8 mouse cellular contexts compared by ENCODE assay signal in genomic region chr12:88405113-88405512, GRCm38 (mm10). TPM values are rescaled to one million over a fixed set of nuclear protein-coding genes. Genes with fewer than 3 reads are reported as not detected.
DNase-seq lines count a peak whose midpoint lies in the region; ATAC-seq and TF ChIP-seq lines count a peak whose summit lies in the region.

No protein-coding gene starts in this region.

- TF ChIP-seq POLR2A in kidney, adult 2 months (IDR thresholded peaks at IDR 0.05; ENCODE audit: low read depth, low read length), result no peak

- no peaks in the 10 kb centered on the region for H3K27me3 ChIP-seq in kidney, adult 2 months (replicated peaks; ENCODE audit: control insufficient read depth, insufficient read depth, low read length)
- no peaks in the 10 kb centered on the region for H3K27me3 ChIP-seq in midbrain, embryonic 16.5 days (ENCODE audit: control insufficient read depth, insufficient read depth, low read depth, low read length)

- no peak overlapping the region for H3K4me2 ChIP-seq in midbrain, embryonic 16.5 days (ENCODE audit: low read length)

- no peak overlapping the region for H3K9ac ChIP-seq in midbrain, embryonic 16.5 days (ENCODE audit: low read depth, low read length)

- intact Hi-C loops in left cerebral cortex, postnatal 36 days (cut with DNase I), result loop anchor here (5.0 to 10.0 kb wide), 4 partner anchors 172 to 980 kb away; no protein-coding TSS in a partner anchor

- H3K9me3 ChIP-seq in midbrain, embryonic 16.5 days (replicated peaks; ENCODE audit: control insufficient read depth, low read length, poor library complexity, severe bottlenecking), result no peaks in the 10 kb centered on the region

- H3K4me3 ChIP-seq in kidney, adult 2 months (ENCODE audit: insufficient read depth, low read depth, low read length), result no peak overlapping the region
- no peak overlapping the region for H3K4me3 ChIP-seq in midbrain, embryonic 16.5 days (ENCODE audit: low read depth, low read length)

- peak; percentile 71; the same call in 1 of the 2 replicates for ATAC-seq in midbrain, embryonic 16.5 days

- no peaks in the 10 kb centered on the region for H3K4me1 ChIP-seq in kidney, adult 2 months (ENCODE audit: control insufficient read depth, insufficient read depth, low read length)
- H3K4me1 ChIP-seq in midbrain, embryonic 16.5 days (ENCODE audit: control insufficient read depth, insufficient read depth, low read length), result no peaks in the 10 kb centered on the region; the same call in 1 of the 2 replicates

- H3K27ac ChIP-seq in kidney, adult 2 months (ENCODE audit: insufficient read depth, low read depth, low read length), result no peak overlapping the region
- no peak overlapping the region for H3K27ac ChIP-seq in midbrain, embryonic 16.5 days (ENCODE audit: low read length)

- H3K36me3 ChIP-seq in kidney, adult 2 months (ENCODE audit: control insufficient read depth, insufficient read depth, low read length), result no peaks in the 10 kb centered on the region
- H3K36me3 ChIP-seq in midbrain, embryonic 16.5 days (ENCODE audit: control insufficient read depth, insufficient read depth, low read length), result 0 out of 2 replicates have a peak, but pooled peaks cover 3% of the 10 kb centered on the region

- TF ChIP-seq CTCF in kidney, adult 2 months (conservative IDR thresholded peaks at IDR 0.05; ENCODE audit: insufficient read depth, insufficient read length, low read depth, low read length), result peak; percentile 80

- 32% methylated on average over 2 of the region's 2 CpGs for WGBS in kidney, adult 2 months
- WGBS in midbrain, embryonic 16.5 days, result 43% methylated on average over 2 of the region's 2 CpGs

- DNase-seq in 416B (ENCODE audit: low read depth), result peak; percentile 67
- DNase-seq in T-cell, adult 2 months (ENCODE audit: low spot score), result peak; percentile 9
- DNase-seq in cerebellum, postnatal 4 days (ENCODE audit: low spot score in 2 of 2), result peak; percentile 64 to 75
- peak; percentile 68 for DNase-seq in gastrocnemius, postnatal 10 days
- peak; percentile 73 for DNase-seq in kidney, adult 2 months
- peak; percentile 58 to 70 for DNase-seq in left cerebral cortex, postnatal 36 days (ENCODE audit: low spot score in 2 of 2)
- peak; percentile 62 for DNase-seq in thymus, postnatal 0 days (ENCODE audit: low spot score)

RNA-seq across cellular contexts. Expression of gene Adck1, which starts 44.8 kb away (rescaled TPM):
- total RNA-seq in gastrocnemius, postnatal 10 days (2021), result 10 to 100 TPM; 10.4 to 10.8 TPM
- 33.2 and 37.8 TPM in 2 replicates for polyA plus RNA-seq in kidney, adult 2 months (2012; rRNA removed)
- 10 to 100 TPM; 31.5 to 33.4 TPM for total RNA-seq in left cerebral cortex, postnatal 36 days (2021)
- polyA plus RNA-seq in midbrain, embryonic 16.5 days (2015; fragmentation: Nextera tagmentation; extraction: Ambion mirVana), result 42.7 and 48.6 TPM in 2 replicates
- polyA plus RNA-seq in thymus, postnatal 0 days (2015; fragmentation: Nextera tagmentation; extraction: Ambion mirVana), result 15.4 and 16.3 TPM in 2 replicates

Comparison
In these comparisons a context has a peak if more than half of its experiments do, and no peak if none do; other contexts are left out.
1. DNase-seq: peak in every context shown above with its lines; median percentile 73 in kidney, adult 2 months; 70 in cerebellum, postnatal 4 days; 68 in gastrocnemius, postnatal 10 days; 67 in 416B; 64 in left cerebral cortex, postnatal 36 days; 62 in thymus, postnatal 0 days; 9 in T-cell, adult 2 months.